Mouse (Mus musculus): Measurements from ENCODE around the gene Creb3l4.

Gene Creb3l4

DNA sequence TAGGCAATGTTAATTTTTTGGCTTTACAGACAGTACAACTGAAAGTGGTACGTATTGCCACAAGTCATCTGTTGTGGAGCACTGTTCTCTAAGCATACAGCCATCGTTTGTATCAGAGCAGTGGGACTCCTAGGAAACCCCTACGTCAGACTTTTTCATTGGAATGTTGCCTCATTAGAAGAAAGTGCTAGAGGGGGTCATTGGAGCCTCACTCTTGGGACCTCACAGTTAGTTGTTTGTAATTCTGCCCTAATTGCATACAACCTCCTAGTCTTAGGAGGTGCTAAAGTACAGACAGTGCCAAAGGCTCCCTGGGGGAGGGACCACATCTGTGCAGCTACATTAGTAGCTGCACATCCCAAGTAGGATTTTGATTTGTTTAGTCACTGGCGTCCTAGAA is 48.6 kb downstream of the Creb3l4 start:
- no peak for DNase-seq (ENCODE audit: low spot score in 2 of 2)

DNA sequence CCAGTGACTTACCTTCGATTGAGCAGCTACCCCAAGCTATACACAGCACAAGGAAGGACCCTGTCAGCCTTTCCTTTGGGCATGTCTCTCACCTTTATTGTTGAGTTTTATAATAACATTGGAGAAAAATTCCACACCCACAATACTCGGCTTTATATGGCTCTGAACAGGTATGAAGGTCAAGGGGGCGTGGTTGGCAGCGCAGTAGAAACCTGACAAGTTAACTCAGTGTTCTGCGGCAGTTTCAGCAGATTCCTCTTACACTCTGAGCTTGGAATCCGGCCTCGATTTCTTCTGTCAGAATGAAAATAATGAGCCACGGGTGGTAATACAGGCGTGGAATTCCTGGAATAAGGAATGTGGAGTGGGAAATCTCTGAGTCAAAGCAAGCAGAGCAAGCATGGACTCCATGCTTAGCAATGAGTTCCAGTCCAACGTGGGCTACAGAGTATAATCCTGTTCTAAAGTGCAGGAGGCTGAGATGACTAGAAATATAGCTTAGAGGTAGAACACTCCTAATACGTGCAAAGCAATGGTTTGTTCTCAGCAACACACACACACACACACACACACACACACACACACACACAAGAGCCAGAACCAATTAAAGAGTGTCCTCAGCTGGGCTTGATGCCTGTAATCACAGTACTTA is 52.3 kb downstream of the Creb3l4 start:
- no peak for DNase-seq (ENCODE audit: low spot score in 2 of 2)

All from right cerebral cortex, postnatal 10 days (tissue).